Mouse (Mus musculus): ENCODE measurements around the gene Gm43517. TPM values are rescaled to one million over a fixed set of nuclear protein-coding genes. Genes with fewer than 3 reads are reported as not detected.

The Gm43517 gene
- polyA plus RNA-seq, 1 experiment from 2014 or later, result 0.15 TPM

DNA sequence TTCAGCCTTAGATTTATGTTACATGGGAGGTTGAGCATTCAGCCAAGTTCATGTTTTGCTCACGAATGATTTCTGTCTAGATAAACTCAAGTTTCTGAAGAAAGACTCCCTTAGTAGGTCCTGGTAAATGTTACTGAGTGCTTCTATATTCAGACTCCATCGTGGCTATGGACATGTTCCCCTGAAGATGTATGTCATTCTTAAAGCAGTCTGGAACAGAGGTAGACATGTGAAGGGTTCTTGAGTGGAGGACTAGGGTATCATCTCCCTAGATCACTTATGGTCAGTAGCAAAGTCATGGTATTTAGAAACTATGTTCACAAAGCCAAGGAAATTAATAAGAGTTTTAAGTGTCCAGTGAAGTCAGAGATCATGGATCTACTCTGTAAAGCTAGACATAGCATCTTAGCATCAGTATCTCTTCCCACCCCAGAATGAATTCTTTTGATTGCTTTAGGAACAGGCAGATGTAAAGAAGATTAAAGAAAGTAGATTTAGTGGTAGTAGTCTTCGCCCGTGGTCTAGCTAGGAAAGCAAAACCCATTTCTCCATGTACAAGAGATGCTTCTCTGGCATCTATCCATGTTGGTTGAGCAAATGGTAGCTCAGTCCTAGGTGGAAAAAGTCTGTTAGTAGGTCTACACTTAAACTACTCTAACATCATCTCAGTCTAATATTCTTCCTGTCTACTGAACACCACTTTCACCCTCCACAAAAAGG is 12.6 kb downstream of the Gm43517 start:
- H3K36me3 ChIP-seq, result no peaks in the 10 kb centered on the region
- no peak overlapping the region for H3K4me2 ChIP-seq (replicated peaks)
- ATAC-seq, result no peak
- H3K9me3 ChIP-seq, result no peaks in the 10 kb centered on the region
- H3K4me1 ChIP-seq (replicated peaks), result peaks cover 12% of the 10 kb centered on the region
- H3K27ac ChIP-seq, result no peak overlapping the region
- H3K4me3 ChIP-seq (replicated peaks), result no peak overlapping the region
- peaks cover 81% of the 10 kb centered on the region for H3K27me3 ChIP-seq
- WGBS, result 22% methylated on average over 4 of the region's 4 CpGs
- no peak overlapping the region for H3K9ac ChIP-seq (replicated peaks)

DNA sequence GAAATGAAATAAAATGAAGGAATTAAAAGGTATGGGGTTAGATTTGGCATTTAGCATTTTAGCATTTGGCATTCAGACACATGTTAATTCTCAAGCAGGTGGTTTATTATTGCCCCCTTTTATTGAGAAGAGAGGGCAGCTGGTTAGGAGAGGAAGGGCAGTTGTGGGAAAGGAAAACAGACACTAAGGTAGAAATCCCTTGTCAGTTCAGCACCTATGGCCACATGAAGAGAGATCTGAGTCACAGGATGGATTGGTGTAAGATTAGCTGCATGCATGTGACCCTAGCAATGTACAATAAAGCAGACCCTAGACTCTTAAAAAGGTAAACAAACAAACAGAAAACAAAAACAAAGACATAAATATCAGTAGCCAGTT is 13.2 kb downstream of the Gm43517 start:
- Histone ChIP-seq H3K36me3 (no peaks in the 10 kb centered on the region), H3K27ac (no peak overlapping the region), H3K4me2 (replicated peaks) (no peak overlapping the region), H3K4me3 (replicated peaks) (no peak overlapping the region), H3K27me3 (peaks cover 81% of the 10 kb centered on the region), H3K4me1 (replicated peaks) (peaks cover 12% of the 10 kb centered on the region), H3K9me3 (no peaks in the 10 kb centered on the region), H3K9ac (replicated peaks) (no peak overlapping the region)
- ATAC-seq, result no peak

DNA sequence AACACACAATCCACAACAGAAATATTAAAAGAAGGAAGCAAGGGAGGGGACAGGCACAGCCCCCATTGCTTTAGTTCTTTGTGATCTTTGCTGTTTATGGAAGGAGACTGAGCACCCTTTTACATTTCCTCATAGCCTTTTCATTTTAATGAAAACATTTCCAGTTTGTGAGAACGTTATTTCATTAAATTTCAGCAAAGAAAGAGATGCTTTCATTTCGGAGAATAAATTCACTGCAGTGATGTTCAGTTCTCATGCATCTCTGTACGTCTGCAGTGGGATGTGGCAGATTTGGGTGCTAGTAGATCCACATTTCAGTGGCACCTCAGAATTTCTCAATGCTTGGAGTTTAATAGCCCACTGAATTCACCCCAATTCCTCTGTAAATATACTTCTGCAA is 13.7 kb downstream of the Gm43517 start:
- Histone ChIP-seq H3K9ac (replicated peaks) (no peak overlapping the region), H3K36me3 (no peaks in the 10 kb centered on the region), H3K4me1 (replicated peaks) (peaks cover 12% of the 10 kb centered on the region), H3K4me2 (replicated peaks) (no peak overlapping the region), H3K27me3 (peaks cover 84% of the 10 kb centered on the region), H3K4me3 (replicated peaks) (no peak overlapping the region), H3K27ac (no peak overlapping the region), H3K9me3 (no peaks in the 10 kb centered on the region)
- WGBS, result 14% methylated on average over 3 of the region's 3 CpGs
- no peak for ATAC-seq

DNA sequence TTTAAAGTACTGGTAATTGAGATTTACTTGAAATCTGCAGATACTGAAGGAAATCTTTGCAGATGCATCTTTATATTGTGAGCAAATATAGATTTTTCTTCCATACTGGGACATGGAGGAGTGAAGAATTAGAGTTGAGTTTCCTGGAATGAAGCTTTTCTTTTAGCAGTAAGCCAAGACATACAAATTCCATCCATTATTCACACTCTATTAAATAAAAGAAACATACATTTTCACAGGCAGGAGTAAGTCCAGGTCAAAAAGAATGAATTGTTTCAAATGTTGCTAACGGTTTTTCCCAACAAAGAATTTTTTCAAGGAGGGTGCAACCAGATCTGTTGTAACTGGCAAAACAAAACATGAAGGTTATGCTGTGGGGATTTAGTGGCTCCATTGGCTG is 14.6 kb downstream of the Gm43517 start:
- Histone ChIP-seq H3K27ac (no peak overlapping the region), H3K9me3 (no peaks in the 10 kb centered on the region), H3K9ac (replicated peaks) (no peak overlapping the region), H3K36me3 (no peaks in the 10 kb centered on the region), H3K27me3 (peaks cover 83% of the 10 kb centered on the region), H3K4me3 (replicated peaks) (no peak overlapping the region), H3K4me1 (replicated peaks) (peaks cover 12% of the 10 kb centered on the region), H3K4me2 (replicated peaks) (no peak overlapping the region)
- 2% methylated on average over 1 of the region's 1 CpGs for WGBS
- ATAC-seq, result no peak

DNA sequence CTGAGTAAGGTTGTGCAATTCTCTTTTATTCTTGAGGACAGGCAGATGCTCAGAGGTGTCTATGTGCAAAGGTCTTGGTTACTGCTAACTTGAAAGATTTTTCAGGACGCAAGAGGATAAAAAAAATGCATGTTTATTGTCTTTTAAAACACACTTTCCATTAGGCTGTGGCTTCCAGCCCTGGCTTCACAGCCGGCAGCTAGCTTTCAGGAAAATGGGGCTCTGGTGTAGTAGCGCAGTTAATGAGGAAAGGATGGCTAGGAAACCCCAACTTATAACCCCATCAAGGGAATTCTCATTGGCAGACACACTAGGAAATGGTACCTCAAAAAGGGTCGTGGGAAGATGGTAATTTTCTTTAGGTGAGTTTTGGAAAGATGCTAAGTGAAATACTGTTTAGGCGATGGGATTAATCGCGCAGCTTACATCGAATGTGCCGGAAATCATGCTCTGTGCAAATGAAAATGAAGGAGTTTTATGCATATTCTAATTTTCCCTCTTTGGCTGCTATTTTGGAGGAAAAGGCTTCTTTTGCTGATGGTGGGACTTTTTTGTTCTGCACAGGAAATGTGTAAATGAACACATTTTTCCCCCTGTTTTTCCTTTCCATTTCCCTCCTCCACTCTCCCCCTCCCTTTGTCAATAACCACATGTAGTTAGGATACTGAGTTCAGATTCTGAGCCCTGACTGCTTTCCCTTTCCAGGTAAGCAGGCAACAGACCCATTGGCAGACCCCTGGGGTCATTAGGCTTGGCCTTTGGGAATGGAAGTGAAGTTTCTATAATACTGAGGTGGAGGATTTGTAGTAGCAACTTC is 15.3 kb downstream of the Gm43517 start:
- Histone ChIP-seq H3K4me2 (replicated peaks) (peak overlapping the region; percentile 83), H3K4me1 (replicated peaks) (peaks cover 12% of the 10 kb centered on the region), H3K9ac (replicated peaks) (no peak overlapping the region), H3K9me3 (no peaks in the 10 kb centered on the region), H3K4me3 (replicated peaks) (peak overlapping the region; percentile 45), H3K36me3 (no peaks in the 10 kb centered on the region), H3K27ac (no peak overlapping the region; the same call in 1 of the 2 replicates), H3K27me3 (peaks cover 83% of the 10 kb centered on the region)
- WGBS, result 3% methylated on average over 9 of the region's 9 CpGs
- ATAC-seq, result 0 out of 2 replicates have a peak, but pooled peaks have one; percentile 18

DNA sequence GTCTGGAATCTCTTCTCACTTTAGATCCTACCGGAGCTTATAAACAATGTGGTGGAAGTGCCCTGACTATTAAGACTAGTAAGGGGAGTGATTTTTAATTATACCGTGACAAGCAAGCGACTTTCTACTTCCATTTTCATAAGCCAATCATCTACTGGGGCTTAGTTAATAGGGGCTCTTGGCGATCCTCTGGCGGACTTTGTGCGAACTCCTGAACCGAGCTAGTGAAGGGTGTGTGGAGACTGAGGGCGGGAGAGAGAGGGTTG is 15.8 kb downstream of the Gm43517 start:
- WGBS, result under 1% methylated on average over 8 of the region's 8 CpGs
- H3K9ac ChIP-seq (replicated peaks), result peak overlapping the region; percentile 67; the same call in 1 of the 2 replicates
- peak overlapping the region; percentile 83 for H3K4me2 ChIP-seq (replicated peaks)
- H3K4me3 ChIP-seq (replicated peaks), result peak overlapping the region; percentile 45
- peak; percentile 89 for ATAC-seq
- H3K4me1 ChIP-seq (replicated peaks), result peaks cover 12% of the 10 kb centered on the region
- no peaks in the 10 kb centered on the region for H3K36me3 ChIP-seq
- H3K9me3 ChIP-seq, result no peaks in the 10 kb centered on the region
- peaks cover 80% of the 10 kb centered on the region for H3K27me3 ChIP-seq
- H3K27ac ChIP-seq, result no peak overlapping the region; the same call in 1 of the 2 replicates

DNA sequence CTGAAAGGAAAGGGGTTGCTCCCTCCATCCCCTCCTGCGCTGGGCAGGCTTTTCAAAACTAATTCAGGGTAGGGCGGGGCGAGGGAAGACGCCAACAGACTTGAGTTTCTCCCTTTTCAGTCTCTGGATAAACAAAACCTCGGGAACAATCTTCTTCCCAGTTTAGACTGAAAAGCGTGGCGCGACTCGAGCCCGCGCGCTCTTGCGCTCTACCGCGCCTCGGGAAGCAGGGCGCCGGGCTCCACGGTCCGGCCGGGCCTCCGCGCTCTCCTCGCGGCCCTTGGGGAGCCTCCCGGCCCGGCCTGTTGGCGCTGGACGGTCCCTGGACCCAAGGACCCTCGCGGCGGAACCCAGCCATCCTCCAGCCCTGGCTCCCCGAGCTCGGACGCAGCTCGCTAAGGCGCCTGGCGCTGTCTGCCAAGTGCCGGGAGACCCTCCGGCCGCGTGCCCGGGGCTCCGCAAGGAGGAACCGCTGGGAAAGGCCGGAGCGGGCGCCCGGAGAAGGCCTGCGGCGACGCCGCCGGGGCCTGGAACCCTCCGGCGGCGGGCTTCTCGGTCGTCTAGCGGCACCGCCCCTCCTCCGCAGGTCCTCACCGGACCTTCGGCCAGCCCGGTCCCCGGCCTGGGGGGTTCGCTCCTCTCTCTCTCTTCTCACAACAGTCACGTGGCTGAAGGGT is 16.3 kb downstream of the Gm43517 start:
- Histone ChIP-seq H3K27me3 (peaks cover 76% of the 10 kb centered on the region), H3K36me3 (no peaks in the 10 kb centered on the region), H3K4me3 (replicated peaks) (peak overlapping the region; percentile 45), H3K9me3 (no peaks in the 10 kb centered on the region), H3K4me2 (replicated peaks) (peak overlapping the region; percentile 83), H3K4me1 (replicated peaks) (peaks cover 12% of the 10 kb centered on the region), H3K9ac (replicated peaks) (peak overlapping the region; percentile 67), H3K27ac (peak overlapping the region; percentile 67)
- under 1% methylated on average over 59 of the region's 68 CpGs for WGBS
- peak; percentile 86 for ATAC-seq

DNA sequence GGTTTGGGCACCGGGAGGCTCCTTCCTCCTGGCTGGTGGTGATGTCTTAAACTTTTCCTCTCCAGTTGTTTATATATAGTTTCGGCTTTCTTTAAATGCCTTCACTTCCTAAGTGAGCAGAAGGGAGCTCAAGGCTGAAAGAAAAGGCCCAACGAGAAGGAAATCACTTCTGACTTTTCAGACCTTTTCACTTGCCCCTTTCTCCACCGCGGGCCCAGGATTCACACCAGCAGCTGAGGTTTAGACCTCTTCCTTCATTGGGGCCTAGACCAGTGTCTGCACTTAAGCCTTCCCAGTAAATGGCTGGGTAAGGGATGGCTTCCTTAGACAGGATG is 16.8 kb downstream of the Gm43517 start:
- Histone ChIP-seq H3K9ac (replicated peaks) (peak overlapping the region; percentile 67), H3K4me2 (replicated peaks) (peak overlapping the region; percentile 83), H3K4me1 (replicated peaks) (peaks cover 12% of the 10 kb centered on the region), H3K27me3 (peaks cover 74% of the 10 kb centered on the region), H3K36me3 (no peaks in the 10 kb centered on the region), H3K9me3 (no peaks in the 10 kb centered on the region), H3K27ac (no peak overlapping the region), H3K4me3 (replicated peaks) (peak overlapping the region; percentile 45)
- under 1% methylated on average over 5 of the region's 5 CpGs for whole genome bisulfite sequencing
- ATAC-seq, result no peak; the same call in 1 of the 2 replicates

DNA sequence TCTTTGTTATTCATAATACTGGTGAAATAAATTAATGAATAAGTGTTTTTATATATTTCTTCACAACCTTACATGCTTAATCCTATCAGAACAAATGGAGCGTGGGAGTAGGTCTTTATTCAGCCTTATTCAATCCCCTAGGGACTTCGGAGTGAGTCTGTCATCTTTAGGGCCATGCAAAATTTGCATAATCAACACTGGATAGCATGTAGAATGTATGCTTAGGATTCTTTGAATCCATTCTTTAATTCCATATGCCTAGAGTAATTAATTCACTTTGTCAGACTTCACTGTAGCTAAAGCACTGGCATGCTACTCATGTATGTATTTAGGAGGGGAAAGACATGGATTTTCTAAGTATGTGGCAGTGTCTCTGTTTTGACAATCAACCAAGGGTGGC is 24.9 kb downstream of the Gm43517 start:
- Histone ChIP-seq H3K4me1 (replicated peaks) (no peaks in the 10 kb centered on the region), H3K9me3 (no peaks in the 10 kb centered on the region), H3K27me3 (peaks cover 46% of the 10 kb centered on the region), H3K27ac (no peak overlapping the region), H3K9ac (replicated peaks) (no peak overlapping the region), H3K4me3 (replicated peaks) (no peak overlapping the region), H3K4me2 (replicated peaks) (no peak overlapping the region), H3K36me3 (no peaks in the 10 kb centered on the region)
- 0 out of 2 replicates have a peak, but pooled peaks have one; percentile 55 for ATAC-seq
- 20% methylated on average over 2 of the region's 2 CpGs for WGBS

DNA sequence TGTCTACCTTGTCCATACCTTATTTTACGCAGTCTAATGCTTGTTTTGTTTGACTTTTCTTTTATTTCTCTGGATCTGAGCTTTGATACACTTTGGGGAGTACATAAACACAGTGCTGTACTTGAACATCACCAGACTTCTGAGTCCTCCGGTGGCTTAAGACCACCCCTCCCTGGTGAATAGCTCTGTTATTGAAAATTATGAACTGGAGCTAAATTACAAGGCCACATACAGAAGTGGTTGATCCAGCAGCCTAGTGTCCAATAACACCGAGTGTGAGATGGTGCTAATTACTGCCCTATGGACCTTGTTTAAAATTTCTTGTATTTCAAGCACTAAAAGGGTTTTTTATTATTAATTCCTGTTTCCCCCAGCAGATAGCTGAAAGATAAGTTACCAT is 33.0 kb downstream of the Gm43517 start:
- no peak for ATAC-seq
- Histone ChIP-seq H3K4me2 (replicated peaks) (no peak overlapping the region), H3K4me1 (replicated peaks) (no peaks in the 10 kb centered on the region), H3K4me3 (replicated peaks) (no peak overlapping the region), H3K9ac (replicated peaks) (no peak overlapping the region), H3K27me3 (0 out of 2 replicates have a peak, but pooled peaks cover 5% of the 10 kb centered on the region), H3K36me3 (no peaks in the 10 kb centered on the region), H3K27ac (no peak overlapping the region), H3K9me3 (no peaks in the 10 kb centered on the region)
- WGBS, result 81% methylated on average over 3 of the region's 3 CpGs
